ENCODE assay signal across 8 mouse cellular contexts in the genomic region with DNA sequence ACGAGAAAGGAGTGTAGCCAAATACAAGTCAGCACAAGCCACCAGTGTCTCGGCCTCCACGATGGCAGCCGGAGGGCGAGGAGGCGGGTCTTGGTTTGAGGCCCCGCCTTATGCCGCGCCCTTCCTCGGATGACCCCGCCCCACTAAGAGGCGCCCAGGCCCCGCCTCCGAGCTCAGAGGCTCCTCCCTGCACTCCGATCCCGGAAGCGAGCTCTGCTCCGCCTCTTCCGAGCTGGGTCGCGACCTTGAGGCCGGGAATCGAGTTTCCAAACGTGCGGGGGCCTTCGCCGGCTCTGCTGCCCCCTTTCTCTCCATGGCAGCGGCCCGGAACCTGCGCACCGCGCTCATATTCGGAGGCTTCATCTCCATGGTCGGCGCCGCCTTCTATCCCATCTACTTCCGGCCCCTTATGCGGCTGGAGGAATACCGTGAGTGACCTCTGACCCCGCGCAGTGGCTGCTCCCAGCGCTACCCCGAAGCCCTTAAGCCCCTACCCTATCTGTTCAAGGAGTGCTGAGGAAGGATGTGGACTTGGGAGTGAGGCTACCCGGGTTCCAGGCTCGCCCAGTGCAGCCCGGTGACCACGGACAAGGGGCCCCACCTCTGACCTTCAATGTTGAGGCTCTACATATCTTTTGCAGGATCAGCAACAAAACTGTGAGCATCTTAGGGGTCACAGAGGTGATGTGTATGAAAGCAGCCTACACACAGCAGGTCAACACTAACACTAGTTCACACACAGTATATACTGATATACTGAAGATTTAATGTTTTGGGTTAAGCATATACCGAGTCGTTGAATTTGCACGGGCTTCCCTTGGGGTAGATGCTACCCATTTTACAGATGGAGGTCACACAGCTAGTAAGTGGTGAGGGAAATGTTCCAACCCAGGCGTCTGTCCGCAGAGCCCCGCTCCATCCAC. TPM values are rescaled to one million over a fixed set of nuclear protein-coding genes. Genes with fewer than 3 reads are reported as not detected.
DNase-seq lines count a peak whose midpoint lies in the region; ATAC-seq lines count a peak whose summit lies in the region.

TSS of gene Smim20 (plus strand) at position 153 of the 923 bp plus-strand sequence.

- peak within 1 kb of the TSS; percentile 64 for H3K4me3 ChIP-seq in hindbrain, embryonic 16.5 days (ENCODE audit: low read length)

- peaks cover 2% of the 10 kb centered on the region for H3K4me1 ChIP-seq in hindbrain, embryonic 16.5 days (ENCODE audit: control insufficient read depth, insufficient read depth, low read depth, low read length)

- H3K9me3 ChIP-seq in hindbrain, embryonic 16.5 days (ENCODE audit: control insufficient read depth, low read length) = no peaks in the 10 kb centered on the region

- WGBS in hindbrain, embryonic 16.5 days = 11% methylated on average over 53 of the region's 53 CpGs

- no peaks in the 10 kb centered on the region for H3K27me3 ChIP-seq in hindbrain, embryonic 16.5 days (replicated peaks; ENCODE audit: control insufficient read depth, insufficient read depth, low read length)

- DNase-seq in WW6 (ENCODE audit: low read depth, low spot score) = peak; percentile 73
- peak; percentile 68 to 78 for DNase-seq in cerebellum, postnatal 4 days (ENCODE audit: low spot score in 2 of 2)
- DNase-seq in gastrocnemius, adult 18-20 months (ENCODE audit: low spot score) = peak; percentile 85
- DNase-seq in left cerebral cortex, adult 9 months (ENCODE audit: low spot score in 2 of 2) = peak; percentile 62 to 77
- peak; percentile 81 for DNase-seq in right cerebral cortex, postnatal 14 days
- DNase-seq in urinary bladder, postnatal 36 days (ENCODE audit: low spot score in 2 of 2) = peak; percentile 73 to 88

- H3K9ac ChIP-seq in hindbrain, embryonic 16.5 days (ENCODE audit: low read depth, low read length) = peak within 1 kb of the TSS; percentile 70

- H3K27ac ChIP-seq in hindbrain, embryonic 16.5 days (ENCODE audit: low read depth, low read length) = peak within 1 kb of the TSS; percentile 60

- peak within 1 kb of the TSS; percentile 70 for H3K4me2 ChIP-seq in hindbrain, embryonic 16.5 days (ENCODE audit: low read length)

- peak; percentile 93 for ATAC-seq in hindbrain, embryonic 16.5 days
- ATAC-seq in megakaryocyte progenitor cell, adult 5-6 weeks (replicated peaks; ENCODE audit: poor library complexity) = peak; percentile 92

- no peaks in the 10 kb centered on the region for H3K36me3 ChIP-seq in hindbrain, embryonic 16.5 days (ENCODE audit: control insufficient read depth, insufficient read depth, low read length)

RNA-seq across cellular contexts. Expression of gene Smim20, which starts in this region (rescaled TPM):
- 10 to 100 TPM; 51.0 to 57.7 TPM for total RNA-seq in gastrocnemius, adult 18-20 months (2021)
- 70.9 and 80.1 TPM in 2 replicates for polyA plus RNA-seq in hindbrain, embryonic 16.5 days (2015; fragmentation: Nextera tagmentation; extraction: Ambion mirVana)
- total RNA-seq in megakaryocyte progenitor cell, adult 5-6 weeks (2015) = 62.7 and 65.7 TPM in 2 replicates
- 46.7 and 56.9 TPM in 2 replicates for total RNA-seq in megakaryocyte progenitor cell, adult 5-6 weeks (2017)

Comparison
In these comparisons a context has a peak if more than half of its experiments do, and no peak if none do; other contexts are left out.
1. Peak in every context shown above with its lines: DNase-seq, ATAC-seq, H3K4me3 ChIP-seq and H3K27ac ChIP-seq.